ENCODE assay signal across 11 mouse cellular contexts in genomic region chr13:37389296-37389695, GRCm38 (mm10). TPM values are rescaled to one million over a fixed set of nuclear protein-coding genes. Genes with fewer than 3 reads are reported as not detected.
DNase-seq lines count a peak whose midpoint lies in the region; ATAC-seq and TF ChIP-seq lines count a peak whose summit lies in the region.
"Had no signal": no experiment of that assay in that cellular context is flagged by ENCODE, and none has a peak within 500 bp of the region (broad histone marks: within the 10 kb centered on the region; RNA-seq: fewer than 3 reads in every experiment).

No protein-coding gene starts in this region.

- 82% methylated on average over 5 of the region's 5 CpGs for WGBS in forebrain, embryonic 13.5 days
- 88% methylated on average over 5 of the region's 5 CpGs for WGBS in forebrain, embryonic 12.5 days
- WGBS in forebrain, embryonic 16.5 days: 41% methylated on average over 5 of the region's 5 CpGs
- WGBS in hindbrain, postnatal 0 days: 46% methylated on average over 5 of the region's 5 CpGs

- no peaks in the 10 kb centered on the region for H3K27me3 ChIP-seq in forebrain, embryonic 13.5 days
- H3K27me3 ChIP-seq in forebrain, embryonic 12.5 days: no peaks in the 10 kb centered on the region
- H3K27me3 ChIP-seq in forebrain, embryonic 16.5 days (replicated peaks; ENCODE audit: control insufficient read depth, insufficient read depth, low read length): no peaks in the 10 kb centered on the region
- H3K27me3 ChIP-seq in hindbrain, postnatal 0 days (ENCODE audit: insufficient read depth, low read length): no peaks in the 10 kb centered on the region
- H3K27me3 ChIP-seq: kidney, embryonic 15.5 days had no signal

- no peak for TF ChIP-seq CTCF in hindbrain, postnatal 0 days (IDR thresholded peaks at IDR 0.05; ENCODE audit: low read depth)

- H3K4me2 ChIP-seq in forebrain, embryonic 13.5 days: no peak overlapping the region
- H3K4me2 ChIP-seq in forebrain, embryonic 12.5 days: no peak overlapping the region
- peak overlapping the region; percentile 34; the same call in 1 of the 2 replicates for H3K4me2 ChIP-seq in forebrain, embryonic 16.5 days (ENCODE audit: low read length)
- H3K4me2 ChIP-seq in hindbrain, postnatal 0 days (ENCODE audit: low read depth, low read length): peak overlapping the region; percentile 30; the same call in 1 of the 2 replicates
- H3K4me2 ChIP-seq: kidney, embryonic 15.5 days had no signal

- H3K9ac ChIP-seq in forebrain, embryonic 13.5 days: no peak overlapping the region
- H3K9ac ChIP-seq in forebrain, embryonic 12.5 days: no peak overlapping the region
- H3K9ac ChIP-seq in forebrain, embryonic 16.5 days (replicated peaks; ENCODE audit: low read depth, low read length): no peak overlapping the region
- no peak overlapping the region for H3K9ac ChIP-seq in hindbrain, postnatal 0 days (replicated peaks; ENCODE audit: low read length)
- H3K9ac ChIP-seq: kidney, embryonic 15.5 days had no signal

- no peak overlapping the region for H3K27ac ChIP-seq in forebrain, embryonic 13.5 days
- no peak overlapping the region for H3K27ac ChIP-seq in forebrain, embryonic 12.5 days
- H3K27ac ChIP-seq in forebrain, embryonic 16.5 days (ENCODE audit: low read length): peak overlapping the region; percentile 72
- H3K27ac ChIP-seq in hindbrain, postnatal 0 days: peak overlapping the region; percentile 77
- H3K27ac ChIP-seq: kidney, embryonic 15.5 days; macrophage had no signal

- ATAC-seq in forebrain, embryonic 13.5 days: peak; percentile 12; the same call in 1 of the 2 replicates
- ATAC-seq in forebrain, embryonic 12.5 days (ENCODE audit: low FRiP score): no peak
- peak; percentile 49 for ATAC-seq in forebrain, embryonic 16.5 days
- no peak for ATAC-seq in hindbrain, postnatal 0 days

- no peak overlapping the region for H3K4me3 ChIP-seq in forebrain, embryonic 13.5 days
- H3K4me3 ChIP-seq in forebrain, embryonic 12.5 days (replicated peaks): no peak overlapping the region
- no peak overlapping the region for H3K4me3 ChIP-seq in forebrain, embryonic 16.5 days (replicated peaks; ENCODE audit: low read length)
- no peak overlapping the region for H3K4me3 ChIP-seq in hindbrain, postnatal 0 days (ENCODE audit: low read length)
- H3K4me3 ChIP-seq: kidney, embryonic 15.5 days had no signal

- no peaks in the 10 kb centered on the region for H3K9me3 ChIP-seq in forebrain, embryonic 13.5 days (replicated peaks)
- no peaks in the 10 kb centered on the region for H3K9me3 ChIP-seq in forebrain, embryonic 12.5 days
- no peaks in the 10 kb centered on the region for H3K9me3 ChIP-seq in forebrain, embryonic 16.5 days (ENCODE audit: control insufficient read depth, low read length)
- no peaks in the 10 kb centered on the region for H3K9me3 ChIP-seq in hindbrain, postnatal 0 days (ENCODE audit: low read length)
- H3K9me3 ChIP-seq: kidney, embryonic 15.5 days had no signal

- no peaks in the 10 kb centered on the region for H3K36me3 ChIP-seq in forebrain, embryonic 13.5 days (ENCODE audit: poor library complexity, severe bottlenecking)
- no peaks in the 10 kb centered on the region for H3K36me3 ChIP-seq in forebrain, embryonic 12.5 days (replicated peaks)
- no peaks in the 10 kb centered on the region for H3K36me3 ChIP-seq in forebrain, embryonic 16.5 days (ENCODE audit: control insufficient read depth, insufficient read depth)
- H3K36me3 ChIP-seq in hindbrain, postnatal 0 days (ENCODE audit: insufficient read depth, low read length): no peaks in the 10 kb centered on the region
- H3K36me3 ChIP-seq: kidney, embryonic 15.5 days had no signal

- intact Hi-C loops in left cerebral cortex, postnatal 14 days (cut with DNase I): no loop called here

- peaks cover 16% of the 10 kb centered on the region for H3K4me1 ChIP-seq in forebrain, embryonic 13.5 days
- H3K4me1 ChIP-seq in forebrain, embryonic 12.5 days: peaks cover 4% of the 10 kb centered on the region; the same call in 1 of the 2 replicates
- H3K4me1 ChIP-seq in forebrain, embryonic 16.5 days (replicated peaks; ENCODE audit: control insufficient read depth, insufficient read depth, low read length): peaks cover 19% of the 10 kb centered on the region
- H3K4me1 ChIP-seq in hindbrain, postnatal 0 days (ENCODE audit: insufficient read depth, low read length): peaks cover 10% of the 10 kb centered on the region
- H3K4me1 ChIP-seq: kidney, embryonic 15.5 days had no signal

- peak; percentile 27 to 54 for DNase-seq in left cerebral cortex, postnatal 14 days (ENCODE audit: low spot score in 2 of 2)
- DNase-seq in left cerebral cortex, adult 11 months (ENCODE audit: low spot score): no peak
- DNase-seq in hindbrain, postnatal 0 days (ENCODE audit: low spot score): no peak
- no peak for DNase-seq in T-cell, adult 2 months (ENCODE audit: low spot score)
- no peak for DNase-seq in spleen, adult 18-20 months
- DNase-seq: thymus, postnatal 4 days had no signal

RNA-seq across cellular contexts. Expression of gene Ly86, which starts 44.3 kb away (rescaled TPM):
- polyA plus RNA-seq in forebrain, embryonic 13.5 days (2015; fragmentation: Nextera tagmentation; extraction: Ambion mirVana): 4.6 and 5.2 TPM in 2 replicates
- polyA plus RNA-seq in forebrain, embryonic 12.5 days (2016; fragmentation: Nextera tagmentation; extraction: Ambion mirVana): 4.6 and 5.4 TPM in 2 replicates
- total RNA-seq in left cerebral cortex, postnatal 14 days (2021): 1 to 10 TPM; 8.0 to 9.0 TPM
- 4.3 and 5.3 TPM in 2 replicates for polyA plus RNA-seq in forebrain, embryonic 16.5 days (2015; fragmentation: Nextera tagmentation; extraction: Ambion mirVana)
- total RNA-seq in hindbrain, postnatal 0 days (2014; rRNA removed): 8.9 and 9.3 TPM in 2 replicates
- 12.1 and 13.2 TPM in 2 replicates for polyA plus RNA-seq in hindbrain, postnatal 0 days (2015; fragmentation: Nextera tagmentation; extraction: Ambion mirVana)

Comparison
In these comparisons a context has a peak if more than half of its experiments do, and no peak if none do; other contexts are left out.
1. ATAC-seq: peak in forebrain, embryonic 13.5 days (single experiment) and forebrain, embryonic 16.5 days (single experiment); none in forebrain, embryonic 12.5 days (single experiment) and hindbrain, postnatal 0 days (single experiment).
2. H3K27ac ChIP-seq: peak in forebrain, embryonic 16.5 days (single experiment) and hindbrain, postnatal 0 days (single experiment); none in forebrain, embryonic 13.5 days (single experiment) and forebrain, embryonic 12.5 days (single experiment).
3. H3K4me2 ChIP-seq: peak in forebrain, embryonic 16.5 days (single experiment) and hindbrain, postnatal 0 days (single experiment); none in forebrain, embryonic 13.5 days (single experiment) and forebrain, embryonic 12.5 days (single experiment).
4. DNase-seq: peak in left cerebral cortex, postnatal 14 days (2 of 2); none in left cerebral cortex, adult 11 months (single experiment), hindbrain, postnatal 0 days (single experiment), T-cell, adult 2 months (single experiment) and spleen, adult 18-20 months (0 of 2).